Mouse (Mus musculus): Measurements from ENCODE around the gene Cgrrf1.

The Cgrrf1 gene

GRCm38 (mm10) chr14:46821271-46821872 is 10.6 kb upstream of the Cgrrf1 start:
- in situ Hi-C loops (cut with MboI; ENCODE audit: unreplicated experiment in 2 of 2) = loop anchor here in 1 of 2 experiments (5.0 to 25.0 kb wide), 2 partner anchors 34 to 1609 kb away; partner anchors contain the start of genes Cnih1, Gpr137c and Txndc16

GRCm38 (mm10) chr14:46821873-46822716 is 9.8 kb upstream of the Cgrrf1 start, which contains the start of gene Gmfb:
Gene Gmfb (minus strand): TSS chr14:46822242.
- in situ Hi-C loops (cut with MboI; ENCODE audit: unreplicated experiment in 2 of 2) = loop anchor here in 1 of 2 experiments (5.0 to 25.0 kb wide), 2 partner anchors 35 to 1610 kb away; partner anchors contain the start of genes Cnih1, Gpr137c and Txndc16

GRCm38 (mm10) chr14:46823996-46824395 is 7.9 kb upstream of the Cgrrf1 start:
- in situ Hi-C loops (cut with MboI; ENCODE audit: unreplicated experiment in 2 of 2) = loop anchor here in 1 of 2 experiments (5.0 to 25.0 kb wide), 2 partner anchors 37 to 1612 kb away; partner anchors contain the start of genes Cnih1, Gpr137c and Txndc16

GRCm38 (mm10) chr14:46827430-46827829 is 4.5 kb upstream of the Cgrrf1 start:
- in situ Hi-C loops (cut with MboI; ENCODE audit: unreplicated experiment in 2 of 2) = no loop called here

- in situ Hi-C loops (cut with MboI; ENCODE audit: unreplicated experiment in 2 of 2) = no loop called here
Measured at GRCm38 (mm10) chr14:46831295-46831694, 630 bp upstream of the Cgrrf1 start.

- in situ Hi-C loops (cut with MboI; ENCODE audit: unreplicated experiment in 2 of 2) = no loop called here
Measured at GRCm38 (mm10) chr14:46832354-46833272, 688 bp downstream of the Cgrrf1 start.

- in situ Hi-C loops (cut with MboI; ENCODE audit: unreplicated experiment in 2 of 2) = no loop called here
Measured at GRCm38 (mm10) chr14:46839326-46839725, 7.4 kb downstream of the Cgrrf1 start.

- in situ Hi-C loops (cut with MboI; ENCODE audit: unreplicated experiment in 2 of 2) = no loop called here
Measured at GRCm38 (mm10) chr14:46845706-46846105, 13.8 kb downstream of the Cgrrf1 start.

- in situ Hi-C loops (cut with MboI; ENCODE audit: unreplicated experiment in 2 of 2) = no loop called here
Measured at GRCm38 (mm10) chr14:46848063-46848590, 16.2 kb downstream of the Cgrrf1 start.

- in situ Hi-C loops (cut with MboI; ENCODE audit: unreplicated experiment in 2 of 2) = no loop called here
Measured at GRCm38 (mm10) chr14:46848736-46849135, 16.8 kb downstream of the Cgrrf1 start.

GRCm38 (mm10) chr14:46849769-46850168 is 17.8 kb downstream of the Cgrrf1 start:
- in situ Hi-C loops (cut with MboI; ENCODE audit: unreplicated experiment in 2 of 2) = no loop called here

- in situ Hi-C loops (cut with MboI; ENCODE audit: unreplicated experiment in 2 of 2) = no loop called here
Measured at GRCm38 (mm10) chr14:46853677-46854076, 21.8 kb downstream of the Cgrrf1 start.

GRCm38 (mm10) chr14:46862922-46863321 is 31.0 kb downstream of the Cgrrf1 start:
- in situ Hi-C loops (cut with MboI; ENCODE audit: unreplicated experiment in 2 of 2) = no loop called here

GRCm38 (mm10) chr14:46880935-46881334 is 49.0 kb downstream of the Cgrrf1 start:
- in situ Hi-C loops (cut with MboI; ENCODE audit: unreplicated experiment in 2 of 2) = loop anchor here (5.0 to 25.0 kb wide), 3 partner anchors 371 to 514 kb away; no protein-coding TSS in a partner anchor

GRCm38 (mm10) chr14:46881581-46882430 is 49.9 kb downstream of the Cgrrf1 start:
- in situ Hi-C loops (cut with MboI; ENCODE audit: unreplicated experiment in 2 of 2) = loop anchor here (5.0 to 25.0 kb wide), 3 partner anchors 370 to 513 kb away; no protein-coding TSS in a partner anchor

GRCm38 (mm10) chr14:46882431-46883067 is 50.6 kb downstream of the Cgrrf1 start, which contains the start of gene Samd4:
Gene Samd4 (plus strand): TSS chr14:46882854.
- in situ Hi-C loops (cut with MboI; ENCODE audit: unreplicated experiment in 2 of 2) = loop anchor here (5.0 to 25.0 kb wide), 3 partner anchors 370 to 512 kb away; no protein-coding TSS in a partner anchor

GRCm38 (mm10) chr14:46883068-46883870 is 51.3 kb downstream of the Cgrrf1 start:
- in situ Hi-C loops (cut with MboI; ENCODE audit: unreplicated experiment in 2 of 2) = loop anchor here (5.0 to 25.0 kb wide), 3 partner anchors 369 to 512 kb away; no protein-coding TSS in a partner anchor
